Mouse (Mus musculus) stomach, postnatal 0 days (tissue): Measurements from ENCODE around the gene Rnf138rt1. TPM values are rescaled to one million over a fixed set of nuclear protein-coding genes. Genes with fewer than 3 reads are reported as not detected.

Experiments
- ATAC-seq: fragments of 200-750 bp; cut with Nextera tagmentation; 2 replicates; pipeline ENCODE4 v1.8.0; 2017; ENCODE audit not compliant: low FRiP score, low TSS enrichment
- DNase-seq: peaks from one replicate; pipeline ENCODE4 v3.0.0-alpha.2; 2016; ENCODE audit warnings: low spot score
- H3K27ac ChIP-seq: fragments of 300-500 bp; sonication (generic); replicated peaks from 2 replicates; pipeline ENCODE4 v1.5.1; 2014; ENCODE audit warnings: mild to moderate bottlenecking, control low read depth
- H3K27me3 ChIP-seq: fragments of 300-500 bp; sonication (generic); 2 replicates; pipeline ENCODE4 v1.6.1; 2014; ENCODE audit warnings: low read length; ENCODE audit not compliant: control insufficient read depth, insufficient read depth
- H3K36me3 ChIP-seq: fragments of 300-500 bp; sonication (generic); 2 replicates; pipeline ENCODE4 v1.6.1; 2014; ENCODE audit warnings: low read length, mixed read lengths; ENCODE audit not compliant: control insufficient read depth, insufficient read depth
- H3K4me1 ChIP-seq: fragments of 300-500 bp; sonication (generic); replicated peaks from 2 replicates; pipeline ENCODE4 v1.6.1; 2014; ENCODE audit warnings: antibody characterized with exemption; ENCODE audit not compliant: control insufficient read depth, insufficient read depth
- H3K4me2 ChIP-seq: fragments of 300-500 bp; sonication (generic); replicated peaks from 2 replicates; pipeline ENCODE4 v1.6.1; 2014; ENCODE audit warnings: low read depth, mild to moderate bottlenecking, control low read depth, moderate library complexity
- H3K4me3 ChIP-seq: fragments of 300-500 bp; sonication (generic); 2 replicates; pipeline ENCODE4 v1.5.1; 2014; ENCODE audit warnings: low read depth, low read length, control low read depth
- H3K9ac ChIP-seq: fragments of 300-500 bp; sonication (generic); 2 replicates; pipeline ENCODE4 v1.6.1; 2014; ENCODE audit warnings: mild to moderate bottlenecking, low read length, control low read depth, mixed read lengths
- H3K9me3 ChIP-seq: fragments of 300-500 bp; sonication (generic); 2 replicates; pipeline ENCODE4 v1.6.1; 2016; ENCODE audit warnings: low read length; ENCODE audit not compliant: control insufficient read depth
- CTCF ChIP-seq: IDR thresholded peaks from 2 replicates; pipeline ENCODE4 v1.5.1; 2016; ENCODE audit warnings: antibody characterized with exemption, low read depth, mild to moderate bottlenecking, moderate library complexity
- EP300 ChIP-seq: optimal IDR thresholded peaks from 2 replicates; pipeline ENCODE3; 2016; ENCODE audit warnings: antibody characterized with exemption
- whole genome bisulfite sequencing: fragments of 180-500 bp; shearing (Covaris S2); extraction: QIAGEN DNeasy Blood & Tissue Kit; methylation state at CpG from one replicate; pipeline ENCODE4 v1.1.7; 2014; 5-methylcytosine and 5-hydroxymethylcytosine counted together
- polyA plus RNA-seq: library from polyadenylated mRNA; unstranded; fragments of >200 nt; fragmentation: Nextera tagmentation; extraction: Ambion mirVana; gene quantifications from 2 replicates; pipeline ENCODE4 v1.2.1, GENCODE M21; 2015

Rnf138rt1 gene
- polyA plus RNA-seq, 1 experiment from 2014 or later: 0.25 TPM

GRCm38 (mm10) chrX:163738904-163739303, 22.2 kb downstream of the Rnf138rt1 start:
- no peaks in the 10 kb centered on the region for H3K27me3 ChIP-seq
- no peak overlapping the region for H3K9ac ChIP-seq
- no peak overlapping the region for H3K4me2 ChIP-seq
- H3K9me3 ChIP-seq: no peaks in the 10 kb centered on the region
- no peak for TF ChIP-seq EP300
- no peak for TF ChIP-seq CTCF
- DNase-seq (no peak), ATAC-seq (no peak)
- no peaks in the 10 kb centered on the region for H3K4me1 ChIP-seq
- no peaks in the 10 kb centered on the region for H3K36me3 ChIP-seq
- H3K27ac ChIP-seq: no peak overlapping the region
- no peak overlapping the region for H3K4me3 ChIP-seq
- 42% methylated on average over 1 of the region's 1 CpGs for WGBS

GRCm38 (mm10) chrX:163734145-163734544, 27.0 kb downstream of the Rnf138rt1 start:
- H3K9ac ChIP-seq: no peak overlapping the region
- WGBS: 86% methylated on average over 1 of the region's 1 CpGs
- H3K4me2 ChIP-seq: no peak overlapping the region
- H3K9me3 ChIP-seq: no peaks in the 10 kb centered on the region
- DNase-seq (no peak), ATAC-seq (no peak)
- no peaks in the 10 kb centered on the region for H3K27me3 ChIP-seq
- no peak for TF ChIP-seq CTCF
- no peaks in the 10 kb centered on the region for H3K4me1 ChIP-seq
- no peaks in the 10 kb centered on the region for H3K36me3 ChIP-seq
- H3K27ac ChIP-seq: no peak overlapping the region
- H3K4me3 ChIP-seq: no peak overlapping the region

- Histone ChIP-seq H3K9ac (no peak overlapping the region), H3K4me3 (no peak overlapping the region), H3K27me3 (no peaks in the 10 kb centered on the region), H3K4me2 (no peak overlapping the region), H3K4me1 (no peaks in the 10 kb centered on the region), H3K27ac (no peak overlapping the region), H3K36me3 (no peaks in the 10 kb centered on the region), H3K9me3 (no peaks in the 10 kb centered on the region)
- DNase-seq (no peak), ATAC-seq (no peak)
- TF ChIP-seq CTCF (no peak), EP300 (no peak)
Observed at GRCm38 (mm10) chrX:163723630-163724029, 37.5 kb downstream of the Rnf138rt1 start.

- Histone ChIP-seq H3K4me2 (no peak overlapping the region), H3K9ac (no peak overlapping the region), H3K4me1 (no peaks in the 10 kb centered on the region), H3K36me3 (no peaks in the 10 kb centered on the region), H3K27me3 (no peaks in the 10 kb centered on the region), H3K27ac (no peak overlapping the region), H3K4me3 (no peak overlapping the region), H3K9me3 (no peaks in the 10 kb centered on the region)
- TF ChIP-seq EP300 (no peak), CTCF (no peak)
- 38% methylated on average over 12 of the region's 12 CpGs for WGBS
- DNase-seq (no peak), ATAC-seq (no peak)
Observed at GRCm38 (mm10) chrX:163722785-163723577, 38.1 kb downstream of the Rnf138rt1 start.

- DNase-seq (no peak), ATAC-seq (no peak)
- H3K4me2 ChIP-seq: no peak overlapping the region
- no peak for TF ChIP-seq EP300
- TF ChIP-seq CTCF: no peak
- H3K9me3 ChIP-seq: no peaks in the 10 kb centered on the region
- H3K9ac ChIP-seq: no peak overlapping the region
- no peaks in the 10 kb centered on the region for H3K27me3 ChIP-seq
- H3K4me1 ChIP-seq: no peaks in the 10 kb centered on the region
- no peaks in the 10 kb centered on the region for H3K36me3 ChIP-seq
- 51% methylated on average over 2 of the region's 2 CpGs for WGBS
- H3K27ac ChIP-seq: no peak overlapping the region
- H3K4me3 ChIP-seq: no peak overlapping the region
Observed at GRCm38 (mm10) chrX:163720597-163720996, 40.5 kb downstream of the Rnf138rt1 start.

Other genes starting within 250 kb of the Rnf138rt1 start
- 0.46 and 0.59 TPM in 2 replicates for gene Grpr, start 211.7 kb downstream of the Rnf138rt1 start, polyA plus RNA-seq
- gene Ap1s2, start 147.7 kb upstream of the Rnf138rt1 start, polyA plus RNA-seq: 9.4 and 9.7 TPM in 2 replicates
- gene Zrsr2, start 197.3 kb upstream of the Rnf138rt1 start, polyA plus RNA-seq: 34.8 and 40.3 TPM in 2 replicates